ENCODE assay signal across 14 mouse cellular contexts in the genomic region with DNA sequence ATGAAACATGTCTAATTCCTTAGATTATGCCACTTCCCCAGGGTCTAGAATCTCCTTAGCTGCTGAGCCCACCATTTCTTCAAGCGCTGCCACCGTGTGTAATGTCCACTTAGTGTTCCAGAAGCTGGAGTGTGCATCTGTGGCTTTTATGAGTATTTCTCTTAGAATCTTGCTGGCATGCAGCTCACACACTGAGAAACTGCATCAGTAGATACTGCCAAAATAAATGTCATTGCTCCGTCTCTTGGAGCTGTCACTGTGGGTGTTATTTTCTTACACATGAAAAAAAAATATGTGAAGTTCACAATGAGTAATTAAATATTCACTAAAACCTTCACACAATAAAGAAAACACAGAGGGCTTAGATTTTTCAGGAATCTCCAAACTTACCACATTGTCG.
"Had no signal": no experiment of that assay in that cellular context is flagged by ENCODE, and none has a peak within 500 bp of the region (broad histone marks: within the 10 kb centered on the region; RNA-seq: fewer than 3 reads in every experiment).

No protein-coding gene starts in this region.

- H3K27ac ChIP-seq: left cerebral cortex, adult 2 months; liver, embryonic 13.5 days; macrophage; midbrain, embryonic 13.5 days; stomach, embryonic 15.5 days had no signal

- H3K4me3 ChIP-seq: left cerebral cortex, adult 2 months; liver, embryonic 13.5 days; midbrain, embryonic 13.5 days; stomach, embryonic 15.5 days had no signal

- ATAC-seq: midbrain, embryonic 13.5 days had no signal

- H3K4me1 ChIP-seq: liver, embryonic 13.5 days; midbrain, embryonic 13.5 days; stomach, embryonic 15.5 days had no signal

- H3K9me3 ChIP-seq: liver, embryonic 13.5 days; midbrain, embryonic 13.5 days; stomach, embryonic 15.5 days had no signal

- DNase-seq: kidney, adult 2 months; kidney, postnatal 10 days; kidney, postnatal 36 days; layer of hippocampus, postnatal 36 days; liver, embryonic 13.5 days; lung, adult 2 months; right cerebral cortex, postnatal 25 days; spleen, adult 18-20 months; thymus, adult 18-20 months; thymus, postnatal 36 days had no signal

- H3K9ac ChIP-seq: liver, embryonic 13.5 days; midbrain, embryonic 13.5 days; stomach, embryonic 15.5 days had no signal

- H3K36me3 ChIP-seq: liver, embryonic 13.5 days; midbrain, embryonic 13.5 days; stomach, embryonic 15.5 days had no signal

- H3K27me3 ChIP-seq: liver, embryonic 13.5 days; midbrain, embryonic 13.5 days; stomach, embryonic 15.5 days had no signal

- H3K4me2 ChIP-seq: liver, embryonic 13.5 days; midbrain, embryonic 13.5 days; stomach, embryonic 15.5 days had no signal
